Mouse (Mus musculus): ENCODE measurements around the gene Nnat.

- TF ChIP-seq CTCF (IDR thresholded peaks at IDR 0.05; ENCODE audit: control insufficient read depth, insufficient read depth, insufficient replicate concordance, low read depth, low read length) (no peak), POLR2A (IDR thresholded peaks at IDR 0.05; ENCODE audit: control insufficient read depth, low read depth, low read length) (no peak)
Measured at GRCm38 (mm10) chr2:157596876-157597566, 37.1 kb downstream of the Nnat start.
